ENCODE assay signal across 21 mouse cellular contexts in genomic region chr10:61822968-61823730, GRCm38 (mm10). TPM values are rescaled to one million over a fixed set of nuclear protein-coding genes. Genes with fewer than 3 reads are reported as not detected.
A peak's percentile ranks its signal among the peaks of the same experiment; 100 is the strongest.
DNase-seq lines count a peak whose midpoint lies in the region; ATAC-seq lines count a peak whose summit lies in the region.
"Had no signal": no experiment of that assay in that cellular context is flagged by ENCODE, and none has a peak within 500 bp of the region (broad histone marks: within the 10 kb centered on the region; RNA-seq: fewer than 3 reads in every experiment).

No protein-coding gene starts in this region.

- no peak overlapping the region for H3K27ac ChIP-seq in heart, embryonic 11.5 days (ENCODE audit: low read depth, low read length)
- peak overlapping the region; percentile 52; the same call in 1 of the 2 replicates for H3K27ac ChIP-seq in embryonic facial prominence, embryonic 14.5 days (replicated peaks; ENCODE audit: low read depth, low read length)
- H3K27ac ChIP-seq: forebrain, embryonic 12.5 days; limb, embryonic 15.5 days; macrophage; midbrain, embryonic 13.5 days had no signal

- peaks cover 12% of the 10 kb centered on the region for H3K4me1 ChIP-seq in heart, embryonic 11.5 days (ENCODE audit: control insufficient read depth, insufficient read depth, low read length)
- H3K4me1 ChIP-seq in embryonic facial prominence, embryonic 14.5 days (ENCODE audit: control insufficient read depth, insufficient read depth, low read length) = peaks cover 53% of the 10 kb centered on the region

- WGBS in heart, embryonic 11.5 days (ENCODE audit: insufficient replicate concordance) = 25% methylated on average over 7 of the region's 7 CpGs
- WGBS in embryonic facial prominence, embryonic 14.5 days = 35% methylated on average over 7 of the region's 7 CpGs

- no peak overlapping the region for H3K9ac ChIP-seq in heart, embryonic 11.5 days (ENCODE audit: low read depth, low read length)
- H3K9ac ChIP-seq in embryonic facial prominence, embryonic 14.5 days (ENCODE audit: low read depth, low read length) = no peak overlapping the region
- H3K9ac ChIP-seq: forebrain, embryonic 12.5 days; limb, embryonic 15.5 days; midbrain, embryonic 13.5 days had no signal

- no peak for DNase-seq in heart, adult 18-20 months
- peak; percentile 44 for DNase-seq in retina, postnatal 1 day
- no peak for DNase-seq in retina, embryonic 14.5 days (ENCODE audit: low spot score)
- no peak for DNase-seq in embryonic facial prominence, embryonic 14.5 days (ENCODE audit: low spot score)
- peak; percentile 20 for DNase-seq in yolk sac, embryonic 10.5 days (ENCODE audit: low spot score)
- no peak for DNase-seq in gastrocnemius, postnatal 10 days
- DNase-seq in thymus, postnatal 25 days = no peak
- DNase-seq: adrenal gland, postnatal 25 days; cerebellum, adult 18-20 months; kidney, adult 2 months; kidney, postnatal 25 days; layer of hippocampus, adult 9-11 months; spleen, adult 18-20 months; thymus, adult 2 months had no signal

- no peak overlapping the region for H3K4me3 ChIP-seq in heart, embryonic 11.5 days (ENCODE audit: low read depth, low read length)
- no peak overlapping the region for H3K4me3 ChIP-seq in embryonic facial prominence, embryonic 14.5 days (ENCODE audit: low read depth, low read length)
- H3K4me3 ChIP-seq: forebrain, embryonic 12.5 days; limb, embryonic 15.5 days; midbrain, embryonic 13.5 days had no signal

- no peaks in the 10 kb centered on the region for H3K9me3 ChIP-seq in heart, embryonic 11.5 days (replicated peaks; ENCODE audit: control insufficient read depth, low read length)
- H3K9me3 ChIP-seq in embryonic facial prominence, embryonic 14.5 days (ENCODE audit: control insufficient read depth, low read length) = no peaks in the 10 kb centered on the region
- H3K9me3 ChIP-seq: forebrain, embryonic 12.5 days; limb, embryonic 15.5 days; midbrain, embryonic 13.5 days had no signal

- peak overlapping the region; percentile 14; the same call in 1 of the 2 replicates for H3K4me2 ChIP-seq in heart, embryonic 11.5 days
- H3K4me2 ChIP-seq in embryonic facial prominence, embryonic 14.5 days (ENCODE audit: low read depth, low read length) = no peak overlapping the region
- H3K4me2 ChIP-seq: forebrain, embryonic 12.5 days; limb, embryonic 15.5 days; midbrain, embryonic 13.5 days had no signal

- no peak; the same call in 1 of the 2 replicates for ATAC-seq in heart, embryonic 11.5 days (replicated peaks; ENCODE audit: insufficient number of reproducible peaks, low FRiP score, low TSS enrichment)
- ATAC-seq in embryonic facial prominence, embryonic 14.5 days (ENCODE audit: low read depth) = 0 out of 2 replicates have a peak, but pooled peaks have one; percentile 16
- ATAC-seq: activated CD4-positive, CD25-positive, alpha-beta regulatory T cell, adult 4 months; hindbrain, embryonic 16.5 days; midbrain, embryonic 13.5 days had no signal

- H3K27me3 ChIP-seq in heart, embryonic 11.5 days (ENCODE audit: control insufficient read depth, insufficient read depth, low read length) = no peaks in the 10 kb centered on the region
- no peaks in the 10 kb centered on the region for H3K27me3 ChIP-seq in embryonic facial prominence, embryonic 14.5 days (replicated peaks; ENCODE audit: control insufficient read depth, insufficient read depth, low read length)
- H3K27me3 ChIP-seq: forebrain, embryonic 12.5 days; limb, embryonic 15.5 days; midbrain, embryonic 13.5 days had no signal

- H3K36me3 ChIP-seq in heart, embryonic 11.5 days (ENCODE audit: control insufficient read depth, insufficient read depth, low read length) = no peaks in the 10 kb centered on the region
- H3K36me3 ChIP-seq in embryonic facial prominence, embryonic 14.5 days (ENCODE audit: control insufficient read depth, insufficient read depth, low read length) = no peaks in the 10 kb centered on the region
- H3K36me3 ChIP-seq: forebrain, embryonic 12.5 days; limb, embryonic 15.5 days; midbrain, embryonic 13.5 days had no signal

RNA-seq across cellular contexts. Expression of gene H2afy2, which starts 39.2 kb away (rescaled TPM):
- 57.9 and 62.0 TPM in 2 replicates for polyA plus RNA-seq in heart, embryonic 11.5 days (2014; fragmentation: Nextera tagmentation; extraction: Ambion mirVana)
- 1 to 10 TPM; 3.6 to 5.0 TPM for total RNA-seq in heart, adult 18-20 months (2021)
- polyA plus RNA-seq in embryonic facial prominence, embryonic 14.5 days (2014; fragmentation: Nextera tagmentation; extraction: Ambion mirVana) = 87.2 and 110 TPM in 2 replicates
- 1 to 10 TPM; 4.7 to 7.8 TPM for total RNA-seq in gastrocnemius, postnatal 10 days (2021)

Comparison
In these comparisons a context has a peak if more than half of its experiments do, and no peak if none do; other contexts are left out.
1. DNase-seq: peak in retina, postnatal 1 day (single experiment) and yolk sac, embryonic 10.5 days (single experiment); none in heart, adult 18-20 months (0 of 2), retina, embryonic 14.5 days (single experiment), embryonic facial prominence, embryonic 14.5 days (single experiment), gastrocnemius, postnatal 10 days (single experiment) and thymus, postnatal 25 days (single experiment).